Mouse (Mus musculus) olfactory bulb, adult 2 months (tissue): ENCODE measurements at regions not wholly inside any gene's neighbourhood (a gene's known extent, or its start where the extent isn't known, plus 50 kb on each side); places are given as distances from the start of the nearest gene placed in this dataset.

Experiments used
- CTCF ChIP-seq: fragments of 200-500 bp; IDR thresholded peaks from 2 replicates; pipeline ENCODE4 v1.5.1; 2012; ENCODE audit warnings: low read depth, mild to moderate bottlenecking, low read length, moderate library complexity; ENCODE audit not compliant: insufficient read depth
- POLR2A ChIP-seq: fragments of 200-500 bp; IDR thresholded peaks from 2 replicates; pipeline ENCODE4 v1.6.1; 2012; ENCODE audit warnings: mild to moderate bottlenecking, low read depth, low read length, moderate library complexity; ENCODE audit not compliant: insufficient read depth

DNA sequence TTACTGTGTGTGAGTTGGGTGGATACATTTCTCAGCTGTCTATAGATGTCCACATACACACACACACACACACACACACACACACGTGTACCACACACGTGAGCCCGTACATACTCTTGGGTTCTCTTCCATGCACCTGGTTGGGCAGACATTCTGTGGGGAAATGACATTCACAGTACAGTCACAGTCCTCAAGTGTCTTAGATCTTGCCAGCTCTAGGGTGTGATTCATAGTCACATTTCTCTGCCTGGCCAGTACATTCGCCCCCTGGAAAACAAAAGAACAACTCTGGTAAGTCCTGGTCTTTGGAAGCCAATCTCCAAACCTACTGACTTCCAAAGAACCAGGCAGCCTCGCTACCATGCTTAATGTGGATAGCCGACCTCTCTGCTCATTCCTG is 64.6 kb upstream of the Acbd6 start:
- TF ChIP-seq CTCF = no peak
- no peak for TF ChIP-seq POLR2A
